Mouse (Mus musculus) embryonic fibroblast, embryonic 13.5 days (primary cell): ENCODE results near the gene Cdk8. TPM values are rescaled to one million over a fixed set of nuclear protein-coding genes. Genes with fewer than 3 reads are reported as not detected.

Experiments
- H3K27ac ChIP-seq: 2 replicates; pipeline ENCODE4 v1.5.1; 2012; ENCODE audit warnings: low read length, control low read depth, inconsistent platforms; ENCODE audit not compliant: insufficient read depth
- H3K4me1 ChIP-seq: 2 replicates; pipeline ENCODE4 v1.6.1; 2011; ENCODE audit warnings: low read length; ENCODE audit not compliant: control insufficient read depth, insufficient read depth
- H3K4me3 ChIP-seq: 2 replicates; pipeline ENCODE4 v1.5.1; 2011; ENCODE audit warnings: mild to moderate bottlenecking, control low read depth, low read length; ENCODE audit not compliant: insufficient read depth
- CTCF ChIP-seq: IDR thresholded peaks from 2 replicates; pipeline ENCODE4 v1.5.1; 2011; ENCODE audit warnings: mild to moderate bottlenecking, control low read depth, low read length, moderate library complexity, borderline replicate concordance; ENCODE audit not compliant: insufficient read depth
- POLR2A ChIP-seq: IDR thresholded peaks from 2 replicates; pipeline ENCODE4 v1.6.1; 2011; ENCODE audit warnings: low read depth, mild to moderate bottlenecking, control low read depth, low read length, moderate library complexity
- polyA plus RNA-seq: library from polyadenylated mRNA; stranded (reverse); fragments of >200 nt; gene quantifications from 2 replicates; pipeline ENCODE4 v1.2.4, GENCODE M21; 2011; ENCODE audit warnings: low read depth; ENCODE audit not compliant: missing spikeins, insufficient read length

Gene Cdk8
- polyA plus RNA-seq, 1 experiment, result 53.0 TPM

- Histone ChIP-seq H3K27ac (no peak overlapping the region), H3K4me3 (no peak overlapping the region), H3K4me1 (no peaks in the 10 kb centered on the region)
- TF ChIP-seq CTCF, result no peak
- no peak for TF ChIP-seq POLR2A
Observed at GRCm38 (mm10) chr5:146334410-146334809, 103.4 kb downstream of the Cdk8 start.

GRCm38 (mm10) chr5:146338064-146338463 is 107.0 kb downstream of the Cdk8 start:
- H3K4me1 ChIP-seq, result no peaks in the 10 kb centered on the region
- TF ChIP-seq CTCF, result no peak
- TF ChIP-seq POLR2A, result no peak
- H3K27ac ChIP-seq, result no peak overlapping the region
- H3K4me3 ChIP-seq, result no peak overlapping the region

- H3K27ac ChIP-seq, result no peak overlapping the region
- H3K4me3 ChIP-seq, result no peak overlapping the region
- TF ChIP-seq POLR2A, result no peak
- TF ChIP-seq CTCF, result no peak
- H3K4me1 ChIP-seq, result no peaks in the 10 kb centered on the region
Observed at GRCm38 (mm10) chr5:146340037-146340436, 109.0 kb downstream of the Cdk8 start.

GRCm38 (mm10) chr5:146344911-146345686 is 114.1 kb downstream of the Cdk8 start:
- no peaks in the 10 kb centered on the region for H3K4me1 ChIP-seq
- no peak overlapping the region for H3K27ac ChIP-seq
- TF ChIP-seq POLR2A (no peak), CTCF (no peak)
- H3K4me3 ChIP-seq, result no peak overlapping the region

- Histone ChIP-seq H3K27ac (no peak overlapping the region), H3K4me3 (no peak overlapping the region), H3K4me1 (no peaks in the 10 kb centered on the region)
- TF ChIP-seq POLR2A (no peak), CTCF (no peak)
Observed at GRCm38 (mm10) chr5:146347081-146347480, 116.1 kb downstream of the Cdk8 start.

- TF ChIP-seq CTCF (no peak), POLR2A (no peak)
- Histone ChIP-seq H3K4me1 (no peaks in the 10 kb centered on the region), H3K27ac (no peak overlapping the region), H3K4me3 (no peak overlapping the region)
Observed at GRCm38 (mm10) chr5:146349183-146349582, 118.2 kb downstream of the Cdk8 start.

- TF ChIP-seq POLR2A, result no peak
- TF ChIP-seq CTCF, result no peak
- no peak overlapping the region for H3K4me3 ChIP-seq
- no peak overlapping the region for H3K27ac ChIP-seq
- H3K4me1 ChIP-seq, result no peaks in the 10 kb centered on the region
Observed at GRCm38 (mm10) chr5:146350784-146351183, 119.8 kb downstream of the Cdk8 start.

- Histone ChIP-seq H3K4me1 (no peaks in the 10 kb centered on the region), H3K27ac (no peak overlapping the region), H3K4me3 (no peak overlapping the region)
- TF ChIP-seq CTCF (no peak), POLR2A (no peak)
Observed at GRCm38 (mm10) chr5:146352006-146352405, 121.0 kb downstream of the Cdk8 start.

Other genes starting within 250 kb of the Cdk8 start
- not detected in 2 replicates for gene Cyp3a25, start 221.6 kb upstream of the Cdk8 start, polyA plus RNA-seq
- gene Cyp3a59, start 152.0 kb upstream of the Cdk8 start, polyA plus RNA-seq, result not detected in 2 replicates
- not detected in 2 replicates for gene Gm5565, start 70.7 kb upstream of the Cdk8 start, polyA plus RNA-seq
- gene Gm6309, start 60.5 kb upstream of the Cdk8 start, polyA plus RNA-seq, result not detected in 2 replicates
- gene 1700001J03Rik, start 45.9 kb upstream of the Cdk8 start, polyA plus RNA-seq, result not detected in 2 replicates
- gene Rnf6, start 9.7 kb upstream of the Cdk8 start, polyA plus RNA-seq, result 68.8 and 72.9 TPM in 2 replicates
- 9.1 and 10.6 TPM in 2 replicates for gene Wasf3, start 153.8 kb downstream of the Cdk8 start, polyA plus RNA-seq